Mouse (Mus musculus) heart, postnatal 0 days (tissue): ENCODE measurements around the gene Lilrb4a.
"Not testable (repeated sequence)": the region's sequence is repeated elsewhere in the genome, so short reads cannot be mapped to it uniquely, and the experiment has no call there.

Source experiments
- CTCF ChIP-seq: IDR thresholded peaks from 2 replicates; pipeline ENCODE4 v1.5.1; 2016; ENCODE audit warnings: antibody characterized with exemption, control low read depth, low read depth
- EP300 ChIP-seq: IDR thresholded peaks from 2 replicates; pipeline ENCODE4 v1.6.1; 2016; ENCODE audit warnings: antibody characterized with exemption, low read depth

DNA sequence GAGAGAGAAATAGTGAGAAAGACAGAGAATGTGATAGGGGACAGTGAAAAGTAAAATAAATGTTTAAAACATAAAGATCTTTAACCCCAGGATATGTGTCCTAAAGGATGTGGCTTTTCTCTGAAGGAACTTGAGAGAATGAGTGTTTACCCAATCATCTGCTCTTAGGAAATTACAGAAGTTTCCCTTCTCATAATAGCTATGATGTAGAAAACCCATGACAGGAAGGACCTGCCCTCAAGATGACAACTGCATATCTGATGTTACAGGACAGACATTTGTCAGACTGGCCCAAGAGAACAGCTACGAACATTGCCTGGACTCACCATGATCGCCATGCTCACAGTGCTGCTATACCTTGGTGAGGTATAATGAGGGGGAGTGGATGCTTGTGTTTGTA, at the start of gene Lilrb4a:
- TF ChIP-seq CTCF, EP300: not testable (repeated sequence)
